Mouse (Mus musculus): ENCODE measurements at regions not wholly inside any gene's neighbourhood (a gene's known extent, or its start where the extent isn't known, plus 50 kb on each side); places are given as distances from the start of the nearest gene placed in this dataset.
"Not testable (repeated sequence)": the region's sequence is repeated elsewhere in the genome, so short reads cannot be mapped to it uniquely, and the experiment has no call there.

- no peak for DNase-seq (ENCODE audit: low spot score in 2 of 2)
These were observed 347.7 kb downstream of the Cypt12 start for GRCm38 (mm10) chr3:18295921-18296320.

- DNase-seq (ENCODE audit: low spot score in 2 of 2), result no peak
These were observed 350.5 kb downstream of the Cypt12 start for GRCm38 (mm10) chr3:18298699-18299098.

- peak in 1 of 2 experiments; percentile 3 for DNase-seq (ENCODE audit: low spot score in 2 of 2)
These were observed 351.3 kb downstream of the Cypt12 start for GRCm38 (mm10) chr3:18299502-18299901.

GRCm38 (mm10) chr3:18319433-18319832, 371.2 kb downstream of the Cypt12 start:
- no peak for DNase-seq (ENCODE audit: low spot score in 2 of 2)

- no peak for DNase-seq (ENCODE audit: low spot score in 2 of 2)
These were observed 385.0 kb downstream of the Cypt12 start for GRCm38 (mm10) chr3:18333182-18333581.

GRCm38 (mm10) chr3:18339189-18339588, 391.0 kb downstream of the Cypt12 start:
- no peak for DNase-seq (ENCODE audit: low spot score in 2 of 2)

- no peak for DNase-seq (ENCODE audit: low spot score in 2 of 2)
These were observed 393.5 kb downstream of the Cypt12 start for GRCm38 (mm10) chr3:18341757-18342156.

- DNase-seq (ENCODE audit: low spot score in 2 of 2), result no peak
These were observed 430.1 kb downstream of the Cypt12 start for GRCm38 (mm10) chr3:18378014-18379005.

GRCm38 (mm10) chr3:18421886-18422575, 473.8 kb downstream of the Cypt12 start:
- DNase-seq (ENCODE audit: low spot score in 2 of 2), result peak; percentile 6 to 49

GRCm38 (mm10) chr3:18428908-18429307, 480.7 kb downstream of the Cypt12 start:
- no peak for DNase-seq (ENCODE audit: low spot score in 2 of 2)

GRCm38 (mm10) chr3:18438845-18439244, 490.6 kb downstream of the Cypt12 start:
- DNase-seq (ENCODE audit: low spot score in 2 of 2), result peak; percentile 44 to 70

- no peak for DNase-seq (ENCODE audit: low spot score in 2 of 2)
These were observed 504.2 kb downstream of the Cypt12 start for GRCm38 (mm10) chr3:18452197-18452933.

GRCm38 (mm10) chr3:18453220-18453985, 505.2 kb downstream of the Cypt12 start:
- no peak for DNase-seq (ENCODE audit: low spot score in 2 of 2)

GRCm38 (mm10) chr3:18453986-18454291, 505.7 kb downstream of the Cypt12 start:
- no peak for DNase-seq (ENCODE audit: low spot score in 2 of 2)

GRCm38 (mm10) chr3:18454558-18455191, 506.5 kb downstream of the Cypt12 start:
- DNase-seq (ENCODE audit: low spot score in 2 of 2), result not testable (repeated sequence)

- peak in 1 of 2 experiments; percentile 10 for DNase-seq (ENCODE audit: low spot score in 2 of 2)
These were observed 508.0 kb downstream of the Cypt12 start for GRCm38 (mm10) chr3:18456033-18456690.

- DNase-seq (ENCODE audit: low spot score in 2 of 2), result no peak
These were observed 512.1 kb downstream of the Cypt12 start for GRCm38 (mm10) chr3:18460267-18460666.

GRCm38 (mm10) chr3:18471846-18472245, 523.6 kb downstream of the Cypt12 start:
- DNase-seq (ENCODE audit: low spot score in 2 of 2), result no peak

GRCm38 (mm10) chr3:18479557-18479956, 531.3 kb downstream of the Cypt12 start:
- no peak for DNase-seq (ENCODE audit: low spot score in 2 of 2)

- no peak for DNase-seq (ENCODE audit: low spot score in 2 of 2)
These were observed 533.8 kb downstream of the Cypt12 start for GRCm38 (mm10) chr3:18482006-18482405.
